Mouse (Mus musculus) megakaryocyte, embryonic 14.5 days (primary cell): ENCODE measurements around the gene Slc25a41.

Source experiments
- FLI1 ChIP-seq: IDR thresholded peaks from 2 replicates; pipeline ENCODE4 v1.6.1; 2012; ENCODE audit warnings: low read length, inconsistent platforms, mixed read lengths
- GATA1 ChIP-seq: IDR thresholded peaks from 3 replicates; pipeline ENCODE4 v1.6.1; 2012; ENCODE audit warnings: mixed read lengths, low read length, inconsistent platforms, borderline replicate concordance

DNA sequence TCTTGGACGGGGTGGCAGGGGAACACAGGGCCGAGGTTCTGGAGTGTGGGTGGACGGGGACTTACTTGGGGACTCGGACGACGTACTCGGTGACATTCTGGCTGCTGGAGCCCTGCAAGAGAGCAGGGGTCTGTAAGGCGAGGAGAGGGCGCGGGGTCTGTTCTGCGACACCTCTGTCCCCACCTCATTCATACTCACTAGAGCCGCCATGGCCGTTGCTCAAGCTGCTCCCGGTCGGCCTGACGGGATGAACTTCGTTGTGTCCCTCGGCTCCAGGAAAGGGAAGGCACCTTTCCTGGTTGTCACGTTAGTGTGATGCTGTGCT, 30.6 kb downstream of the Slc25a41 start:
- TF ChIP-seq GATA1 (no peak), FLI1 (no peak)
